Mouse (Mus musculus) hindbrain, embryonic 15.5 days (tissue): ENCODE results near the gene Dnajc9. TPM values are rescaled to one million over a fixed set of nuclear protein-coding genes. Genes with fewer than 3 reads are reported as not detected.
A peak's percentile ranks its signal among the peaks of the same experiment; 100 is the strongest.

Source experiments
- ATAC-seq: fragments of 200-750 bp; cut with Nextera tagmentation; 2 replicates; pipeline ENCODE4 v1.8.0; 2017; ENCODE audit warnings: low read depth, moderate number of reproducible peaks, moderate TSS enrichment; ENCODE audit not compliant: low FRiP score
- H3K27ac ChIP-seq: fragments of 300-500 bp; sonication (generic); replicated peaks from 2 replicates; pipeline ENCODE4 v1.5.1; 2015; ENCODE audit warnings: mild to moderate bottlenecking, inconsistent platforms
- H3K27me3 ChIP-seq: fragments of 300-500 bp; sonication (generic); 2 replicates; pipeline ENCODE4 v1.6.1; 2015; ENCODE audit warnings: control low read depth, inconsistent platforms
- H3K36me3 ChIP-seq: fragments of 300-500 bp; sonication (generic); 2 replicates; pipeline ENCODE4 v1.6.1; 2015; ENCODE audit warnings: control low read depth, inconsistent platforms
- H3K4me1 ChIP-seq: fragments of 300-500 bp; sonication (generic); replicated peaks from 2 replicates; pipeline ENCODE4 v1.6.1; 2015; ENCODE audit warnings: control low read depth, inconsistent platforms
- H3K4me2 ChIP-seq: fragments of 300-500 bp; sonication (generic); 2 replicates; pipeline ENCODE4 v1.6.1; 2015; ENCODE audit warnings: moderate library complexity, mild to moderate bottlenecking, inconsistent platforms
- H3K4me3 ChIP-seq: fragments of 300-500 bp; sonication (generic); 2 replicates; pipeline ENCODE4 v1.5.1; 2015; ENCODE audit warnings: mild to moderate bottlenecking, inconsistent platforms
- H3K9ac ChIP-seq: fragments of 300-500 bp; sonication (generic); 2 replicates; pipeline ENCODE4 v1.6.1; 2015; ENCODE audit warnings: inconsistent platforms
- H3K9me3 ChIP-seq: fragments of 300-500 bp; sonication (generic); 2 replicates; pipeline ENCODE4 v1.6.1; 2016; ENCODE audit warnings: control low read depth, inconsistent platforms
- WGBS: fragments of 180-500 bp; shearing (Covaris S2); methylation state at CpG from one replicate; pipeline ENCODE4 v1.1.7; 2015; 5-methylcytosine and 5-hydroxymethylcytosine counted together
- polyA plus RNA-seq: library from polyadenylated mRNA; unstranded; fragments of >200 nt; fragmentation: Nextera tagmentation; extraction: Ambion mirVana; gene quantifications from 2 replicates; pipeline ENCODE4 v1.2.1, GENCODE M21; 2015

Dnajc9 gene
- polyA plus RNA-seq, 1 experiment from 2014 or later, result 125 TPM

DNA sequence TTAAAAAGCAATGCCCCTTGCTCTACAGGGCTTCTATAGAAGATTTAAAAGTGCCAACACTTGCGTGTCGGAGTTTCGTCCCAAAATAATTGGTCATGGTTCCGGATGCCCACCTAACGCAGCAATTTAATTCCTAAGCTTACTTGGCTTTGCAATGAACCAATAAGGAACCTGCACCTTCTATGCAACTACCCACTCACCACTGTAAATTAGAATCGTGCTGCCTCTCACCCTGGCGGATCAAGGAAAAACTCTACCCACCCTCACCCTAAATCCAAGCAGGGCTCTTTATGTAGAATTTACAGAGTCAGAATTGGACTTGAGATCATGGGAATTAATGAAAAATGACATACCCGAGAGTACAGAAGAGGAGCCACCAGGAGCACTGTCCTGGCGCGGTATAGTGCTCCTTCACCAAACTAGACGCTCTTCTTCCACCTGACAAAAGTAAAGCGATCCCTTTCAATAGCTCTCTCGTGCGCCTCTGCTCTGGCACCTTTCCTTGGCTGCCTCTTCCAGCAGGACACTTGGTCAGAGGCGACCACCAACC lies 41.2 kb downstream of the Dnajc9 start:
- Histone ChIP-seq H3K9me3 (no peaks in the 10 kb centered on the region), H3K4me1 (peaks cover 25% of the 10 kb centered on the region), H3K4me3 (peak overlapping the region; percentile 70), H3K4me2 (peak overlapping the region; percentile 61), H3K27ac (peak overlapping the region; percentile 76), H3K36me3 (peaks cover 19% of the 10 kb centered on the region), H3K9ac (peak overlapping the region; percentile 69), H3K27me3 (no peaks in the 10 kb centered on the region)
- peak; percentile 79 for ATAC-seq
- 3% methylated on average over 15 of the region's 15 CpGs for WGBS

DNA sequence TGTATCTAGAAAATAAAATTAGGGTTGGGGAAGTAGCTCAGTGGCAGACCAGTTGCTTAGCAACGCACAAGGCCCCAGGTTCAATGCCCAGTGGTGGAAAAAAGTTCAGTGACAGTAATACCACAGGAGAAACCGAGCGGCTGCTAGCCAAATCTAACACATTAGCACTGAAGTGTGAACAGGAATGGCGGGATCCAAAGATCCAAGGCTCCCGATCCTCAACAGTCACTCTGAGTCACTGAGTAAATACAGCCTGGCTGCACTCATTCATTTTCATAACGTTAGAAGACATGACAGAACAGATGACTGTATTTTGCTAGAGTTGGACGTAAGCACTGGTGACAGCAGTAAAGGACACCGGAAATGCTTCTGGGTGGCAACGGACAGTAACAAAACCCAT lies 42.8 kb downstream of the Dnajc9 start:
- Histone ChIP-seq H3K27ac (no peak overlapping the region), H3K4me3 (no peak overlapping the region), H3K27me3 (no peaks in the 10 kb centered on the region), H3K4me1 (peaks cover 25% of the 10 kb centered on the region), H3K9ac (no peak overlapping the region), H3K36me3 (peaks cover 21% of the 10 kb centered on the region), H3K4me2 (no peak overlapping the region), H3K9me3 (no peaks in the 10 kb centered on the region)
- 90% methylated on average over 9 of the region's 9 CpGs for WGBS
- ATAC-seq, result no peak

- no peaks in the 10 kb centered on the region for H3K27me3 ChIP-seq
- H3K9ac ChIP-seq, result no peak overlapping the region
- no peak for ATAC-seq
- H3K36me3 ChIP-seq, result peaks cover 46% of the 10 kb centered on the region
- H3K4me2 ChIP-seq, result no peak overlapping the region
- H3K4me3 ChIP-seq, result no peak overlapping the region
- H3K4me1 ChIP-seq, result no peaks in the 10 kb centered on the region; the same call in 1 of the 2 replicates
- WGBS, result 90% methylated on average over 7 of the region's 7 CpGs
- no peak overlapping the region for H3K27ac ChIP-seq
- no peaks in the 10 kb centered on the region for H3K9me3 ChIP-seq
These were observed 47.8 kb downstream of the Dnajc9 start for GRCm38 (mm10) chr14:20340866-20341265.

DNA sequence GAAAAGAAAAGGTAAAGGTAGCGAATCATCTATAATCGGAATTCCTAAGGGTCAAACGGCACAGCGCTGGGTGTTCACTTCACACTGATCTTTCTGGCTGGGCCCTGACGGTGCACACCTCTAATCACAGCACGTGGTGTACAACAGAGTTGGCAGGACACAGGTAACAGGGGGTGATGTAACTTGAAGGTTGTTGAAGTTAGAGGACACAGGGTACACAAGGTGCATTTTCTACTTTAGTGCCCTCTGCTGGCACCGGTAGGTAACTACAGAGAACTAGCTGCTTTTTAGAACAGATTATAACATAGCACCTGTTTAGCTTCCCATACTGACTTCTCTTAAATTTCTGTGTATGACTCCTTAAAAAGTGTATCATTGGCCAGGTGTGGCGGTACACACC lies 48.6 kb downstream of the Dnajc9 start:
- H3K36me3 ChIP-seq, result peaks cover 51% of the 10 kb centered on the region
- no peaks in the 10 kb centered on the region for H3K9me3 ChIP-seq
- no peak overlapping the region for H3K4me2 ChIP-seq
- no peaks in the 10 kb centered on the region for H3K27me3 ChIP-seq
- no peaks in the 10 kb centered on the region for H3K4me1 ChIP-seq
- no peak overlapping the region for H3K4me3 ChIP-seq
- no peak overlapping the region for H3K27ac ChIP-seq
- ATAC-seq, result no peak
- no peak overlapping the region for H3K9ac ChIP-seq
- 88% methylated on average over 8 of the region's 8 CpGs for whole genome bisulfite sequencing

- H3K9me3 ChIP-seq, result no peaks in the 10 kb centered on the region
- WGBS, result 96% methylated on average over 5 of the region's 5 CpGs
- H3K4me2 ChIP-seq, result no peak overlapping the region
- peaks cover 53% of the 10 kb centered on the region for H3K36me3 ChIP-seq
- ATAC-seq, result no peak
- H3K4me3 ChIP-seq, result no peak overlapping the region
- H3K27ac ChIP-seq, result no peak overlapping the region
- no peak overlapping the region for H3K9ac ChIP-seq
- no peaks in the 10 kb centered on the region for H3K27me3 ChIP-seq
- no peaks in the 10 kb centered on the region for H3K4me1 ChIP-seq
These were observed 49.3 kb downstream of the Dnajc9 start for GRCm38 (mm10) chr14:20339415-20339814.

Other genes with a start within 250 kb of the Dnajc9 start
- 1.3 and 1.9 TPM in 2 replicates for gene Kcnk5, start 207.1 kb downstream of the Dnajc9 start, polyA plus RNA-seq
- not detected in 2 replicates for gene Kcnk16, start 119.7 kb downstream of the Dnajc9 start, polyA plus RNA-seq
- 14.2 and 15.8 TPM in 2 replicates for gene Nudt13, start 94.2 kb downstream of the Dnajc9 start, polyA plus RNA-seq
- gene Ecd, start 40.8 kb downstream of the Dnajc9 start, polyA plus RNA-seq, result 47.9 and 49.6 TPM in 2 replicates
- gene Fam149b, start 40.7 kb downstream of the Dnajc9 start, polyA plus RNA-seq, result 40.0 and 43.0 TPM in 2 replicates
- gene Mrps16, start 4.7 kb upstream of the Dnajc9 start, polyA plus RNA-seq, result 65.4 and 67.4 TPM in 2 replicates
- gene Cfap70, start 63.3 kb upstream of the Dnajc9 start, polyA plus RNA-seq, result 1.1 and 1.5 TPM in 2 replicates
- gene Anxa7, start 91.2 kb upstream of the Dnajc9 start, polyA plus RNA-seq, result 15.8 and 20.6 TPM in 2 replicates
- 0.39 and 0.67 TPM in 2 replicates for gene Mss51, start 108.0 kb upstream of the Dnajc9 start, polyA plus RNA-seq
- gene Ppp3cb, start 157.7 kb upstream of the Dnajc9 start, polyA plus RNA-seq, result 86.6 and 90.7 TPM in 2 replicates